Mouse (Mus musculus) stomach, embryonic 16.5 days (tissue): ENCODE results near the gene Lactbl1. TPM values are rescaled to one million over a fixed set of nuclear protein-coding genes. Genes with fewer than 3 reads are reported as not detected.
A peak's percentile ranks its signal among the peaks of the same experiment; 100 is the strongest.

Experiments
- ATAC-seq: fragments of 200-750 bp; cut with Nextera tagmentation; 2 replicates; pipeline ENCODE4 v1.8.0; 2017; ENCODE audit warnings: moderate number of reproducible peaks, moderate TSS enrichment; ENCODE audit not compliant: insufficient read depth, low FRiP score
- H3K27ac ChIP-seq: fragments of 300-500 bp; sonication (generic); 2 replicates; pipeline ENCODE4 v1.5.1; 2014; ENCODE audit warnings: low read length
- H3K27me3 ChIP-seq: fragments of 300-500 bp; sonication (generic); 2 replicates; pipeline ENCODE4 v1.6.1; 2014; ENCODE audit warnings: low read length, control low read depth, mixed read lengths; ENCODE audit not compliant: control insufficient read depth, insufficient read depth
- H3K36me3 ChIP-seq: fragments of 300-500 bp; sonication (generic); 2 replicates; pipeline ENCODE4 v1.6.1; 2014; ENCODE audit warnings: low read length; ENCODE audit not compliant: control insufficient read depth, insufficient read depth
- H3K4me1 ChIP-seq: fragments of 300-500 bp; sonication (generic); 2 replicates; pipeline ENCODE4 v1.6.1; 2014; ENCODE audit warnings: low read length, control low read depth, mixed read lengths; ENCODE audit not compliant: control insufficient read depth, insufficient read depth
- H3K4me2 ChIP-seq: fragments of 300-500 bp; sonication (generic); 2 replicates; pipeline ENCODE4 v1.6.1; 2014; ENCODE audit warnings: low read depth, low read length, mixed read lengths
- H3K4me3 ChIP-seq: fragments of 300-500 bp; sonication (generic); replicated peaks from 2 replicates; pipeline ENCODE4 v1.5.1; 2014; ENCODE audit warnings: mild to moderate bottlenecking, low read length
- H3K9ac ChIP-seq: fragments of 300-500 bp; sonication (generic); 2 replicates; pipeline ENCODE4 v1.6.1; 2014; ENCODE audit warnings: low read length
- H3K9me3 ChIP-seq: fragments of 300-500 bp; sonication (generic); replicated peaks from 2 replicates; pipeline ENCODE4 v1.6.1; 2016; ENCODE audit warnings: low read length, control low read depth; ENCODE audit not compliant: control insufficient read depth
- WGBS: fragments of 180-500 bp; shearing (Covaris S2); extraction: QIAGEN DNeasy Blood & Tissue Kit; methylation state at CpG from one replicate; pipeline ENCODE4 v1.1.7; 2014; 5-methylcytosine and 5-hydroxymethylcytosine counted together
- polyA plus RNA-seq: library from polyadenylated mRNA; unstranded; fragments of >200 nt; fragmentation: Nextera tagmentation; extraction: Ambion mirVana; gene quantifications from 2 replicates; pipeline ENCODE4 v1.2.1, GENCODE M21; 2015

The Lactbl1 gene
- polyA plus RNA-seq, 1 experiment from 2014 or later = not detected

GRCm38 (mm10) chr4:136648922-136649479, 26.6 kb downstream of the Lactbl1 start:
- Histone ChIP-seq H3K9me3 (no peaks in the 10 kb centered on the region), H3K4me3 (peak overlapping the region; percentile 23), H3K27ac (no peak overlapping the region; the same call in 1 of the 2 replicates), H3K4me2 (peak overlapping the region; percentile 51), H3K4me1 (peaks cover 8% of the 10 kb centered on the region), H3K9ac (peak overlapping the region; percentile 54), H3K27me3 (no peaks in the 10 kb centered on the region), H3K36me3 (no peaks in the 10 kb centered on the region)
- WGBS = 8% methylated on average over 11 of the region's 11 CpGs
- ATAC-seq = peak; percentile 22; the same call in 1 of the 2 replicates

- peak overlapping the region; percentile 54 for H3K9ac ChIP-seq
- no peaks in the 10 kb centered on the region for H3K9me3 ChIP-seq
- H3K27me3 ChIP-seq = no peaks in the 10 kb centered on the region
- peaks cover 8% of the 10 kb centered on the region for H3K4me1 ChIP-seq
- no peaks in the 10 kb centered on the region for H3K36me3 ChIP-seq
- peak overlapping the region; percentile 23 for H3K4me3 ChIP-seq
- ATAC-seq = peak; percentile 54; the same call in 1 of the 2 replicates
- peak overlapping the region; percentile 51 for H3K4me2 ChIP-seq
- WGBS = 35% methylated on average over 13 of the region's 13 CpGs
- no peak overlapping the region; the same call in 1 of the 2 replicates for H3K27ac ChIP-seq
Observed at GRCm38 (mm10) chr4:136649480-136650196, 27.2 kb downstream of the Lactbl1 start.

GRCm38 (mm10) chr4:136650261-136650660, 27.8 kb downstream of the Lactbl1 start:
- Histone ChIP-seq H3K9me3 (no peaks in the 10 kb centered on the region), H3K4me1 (peaks cover 8% of the 10 kb centered on the region), H3K27ac (no peak overlapping the region), H3K9ac (no peak overlapping the region), H3K4me3 (no peak overlapping the region), H3K4me2 (no peak overlapping the region), H3K36me3 (no peaks in the 10 kb centered on the region), H3K27me3 (no peaks in the 10 kb centered on the region)
- no peak for ATAC-seq
- 82% methylated on average over 8 of the region's 8 CpGs for WGBS

GRCm38 (mm10) chr4:136651357-136651811, 29.0 kb downstream of the Lactbl1 start:
- no peak overlapping the region for H3K27ac ChIP-seq

GRCm38 (mm10) chr4:136651882-136652527, 29.6 kb downstream of the Lactbl1 start:
- no peaks in the 10 kb centered on the region for H3K36me3 ChIP-seq
- no peak overlapping the region for H3K4me3 ChIP-seq
- no peak overlapping the region for H3K9ac ChIP-seq
- 71% methylated on average over 13 of the region's 13 CpGs for WGBS
- H3K4me1 ChIP-seq = peaks cover 8% of the 10 kb centered on the region
- no peaks in the 10 kb centered on the region for H3K9me3 ChIP-seq
- H3K4me2 ChIP-seq = no peak overlapping the region
- no peak overlapping the region; the same call in 1 of the 2 replicates for H3K27ac ChIP-seq
- no peaks in the 10 kb centered on the region for H3K27me3 ChIP-seq
- no peak for ATAC-seq

More at GRCm38 (mm10) chr4:136651357-136651811, 29.0 kb downstream of the Lactbl1 start:
- Histone ChIP-seq H3K36me3 (no peaks in the 10 kb centered on the region), H3K4me1 (peaks cover 8% of the 10 kb centered on the region), H3K9me3 (no peaks in the 10 kb centered on the region), H3K4me3 (no peak overlapping the region), H3K4me2 (no peak overlapping the region), H3K9ac (no peak overlapping the region), H3K27me3 (no peaks in the 10 kb centered on the region)
- 70% methylated on average over 3 of the region's 3 CpGs for WGBS
- no peak for ATAC-seq

GRCm38 (mm10) chr4:136652528-136652910, 30.1 kb downstream of the Lactbl1 start:
- Histone ChIP-seq H3K4me3 (no peak overlapping the region), H3K27ac (no peak overlapping the region; the same call in 1 of the 2 replicates), H3K9ac (no peak overlapping the region), H3K4me1 (peaks cover 8% of the 10 kb centered on the region), H3K9me3 (no peaks in the 10 kb centered on the region), H3K36me3 (no peaks in the 10 kb centered on the region), H3K4me2 (no peak overlapping the region), H3K27me3 (no peaks in the 10 kb centered on the region)
- no peak for ATAC-seq
- WGBS = 69% methylated on average over 11 of the region's 11 CpGs

- no peaks in the 10 kb centered on the region for H3K36me3 ChIP-seq
- H3K4me1 ChIP-seq = peaks cover 8% of the 10 kb centered on the region
- ATAC-seq = no peak
- H3K4me2 ChIP-seq = no peak overlapping the region
- H3K9me3 ChIP-seq = no peaks in the 10 kb centered on the region
- no peak overlapping the region for H3K27ac ChIP-seq
- 66% methylated on average over 6 of the region's 6 CpGs for WGBS
- no peak overlapping the region for H3K4me3 ChIP-seq
- no peak overlapping the region for H3K9ac ChIP-seq
- no peaks in the 10 kb centered on the region for H3K27me3 ChIP-seq
Observed at GRCm38 (mm10) chr4:136653019-136653418, 30.6 kb downstream of the Lactbl1 start.

GRCm38 (mm10) chr4:136653692-136654234, 31.3 kb downstream of the Lactbl1 start:
- Histone ChIP-seq H3K4me2 (no peak overlapping the region), H3K9ac (no peak overlapping the region), H3K9me3 (no peaks in the 10 kb centered on the region), H3K36me3 (no peaks in the 10 kb centered on the region), H3K4me1 (peaks cover 8% of the 10 kb centered on the region), H3K4me3 (no peak overlapping the region), H3K27me3 (no peaks in the 10 kb centered on the region), H3K27ac (no peak overlapping the region)
- WGBS = 79% methylated on average over 10 of the region's 10 CpGs
- ATAC-seq = no peak

- no peaks in the 10 kb centered on the region for H3K27me3 ChIP-seq
- peaks cover 12% of the 10 kb centered on the region; the same call in 1 of the 2 replicates for H3K36me3 ChIP-seq
- H3K4me1 ChIP-seq = no peaks in the 10 kb centered on the region
- WGBS = 75% methylated on average over 3 of the region's 3 CpGs
- no peak for ATAC-seq
- no peak overlapping the region for H3K27ac ChIP-seq
- no peak overlapping the region for H3K4me2 ChIP-seq
- no peak overlapping the region for H3K4me3 ChIP-seq
- H3K9ac ChIP-seq = no peak overlapping the region
- H3K9me3 ChIP-seq = no peaks in the 10 kb centered on the region
Observed at GRCm38 (mm10) chr4:136657914-136658313, 35.5 kb downstream of the Lactbl1 start.
